Comparison of ENCODE assay signal across 8 mouse cellular contexts in genomic region chr5:135008671-135009589, GRCm38 (mm10). TPM values are rescaled to one million over a fixed set of nuclear protein-coding genes. Genes with fewer than 3 reads are reported as not detected.
DNase-seq lines count a peak whose midpoint lies in the region; ATAC-seq and TF ChIP-seq lines count a peak whose summit lies in the region.

Abhd11 (plus strand) TSS chr5:135009152.

- peak; percentile 98 for TF ChIP-seq EP300 in lung, postnatal 0 days (IDR thresholded peaks at IDR 0.05)

- H3K9me3 ChIP-seq in hindbrain, embryonic 10.5 days, result no peaks in the 10 kb centered on the region
- H3K9me3 ChIP-seq in lung, postnatal 0 days (ENCODE audit: low read length), result no peaks in the 10 kb centered on the region

- H3K36me3 ChIP-seq in hindbrain, embryonic 10.5 days, result no peaks in the 10 kb centered on the region
- H3K36me3 ChIP-seq in lung, postnatal 0 days (ENCODE audit: insufficient read depth, low read length), result no peaks in the 10 kb centered on the region

- peak within 1 kb of the TSS; percentile 65 for H3K9ac ChIP-seq in lung, postnatal 0 days (replicated peaks; ENCODE audit: low read depth)

- peak; percentile 38 for TF ChIP-seq CTCF in lung, postnatal 0 days (IDR thresholded peaks at IDR 0.05)

- peaks cover 21% of the 10 kb centered on the region for H3K27me3 ChIP-seq in hindbrain, embryonic 10.5 days (ENCODE audit: insufficient read depth, poor library complexity, severe bottlenecking)
- H3K27me3 ChIP-seq in lung, postnatal 0 days (replicated peaks; ENCODE audit: insufficient read depth, low read length), result no peaks in the 10 kb centered on the region

- peak within 1 kb of the TSS; percentile 70 for H3K4me3 ChIP-seq in hindbrain, embryonic 10.5 days
- H3K4me3 ChIP-seq in lung, postnatal 0 days (ENCODE audit: low read depth, low read length), result peak within 1 kb of the TSS; percentile 54

- peak; percentile 73 for ATAC-seq in frontal cortex, adult (ENCODE audit: low TSS enrichment)
- ATAC-seq in lung, postnatal 0 days, result peak; percentile 81

- H3K27ac ChIP-seq in hindbrain, embryonic 10.5 days, result peak within 1 kb of the TSS; percentile 94
- peak within 1 kb of the TSS; percentile 98 for H3K27ac ChIP-seq in lung, postnatal 0 days (ENCODE audit: low read length)

- peak within 1 kb of the TSS; percentile 77 for H3K4me2 ChIP-seq in lung, postnatal 0 days (replicated peaks; ENCODE audit: low read depth, low read length)

- H3K4me1 ChIP-seq in hindbrain, embryonic 10.5 days (replicated peaks), result peaks cover 51% of the 10 kb centered on the region
- peaks cover 9% of the 10 kb centered on the region; the same call in 1 of the 2 replicates for H3K4me1 ChIP-seq in lung, postnatal 0 days (ENCODE audit: insufficient read depth, low read depth, low read length)

- DNase-seq in MN1 (ENCODE audit: low spot score), result peak; percentile 100
- peak; percentile 99 for DNase-seq in cerebellum, adult 9-10 months
- peak; percentile 99 for DNase-seq in hindbrain, embryonic 10.5 days (ENCODE audit: low spot score)
- DNase-seq in layer of hippocampus, adult 9-11 months, result peak; percentile 100
- DNase-seq in lung, postnatal 0 days (ENCODE audit: low spot score), result peak; percentile 100
- peak; percentile 89 for DNase-seq in ovary, postnatal 14 days (ENCODE audit: low spot score)
- DNase-seq in thymus, postnatal 14 days, result peak; percentile 99

- under 1% methylated on average over 52 of the region's 52 CpGs for WGBS in hindbrain, embryonic 10.5 days
- under 1% methylated on average over 52 of the region's 52 CpGs for WGBS in lung, postnatal 0 days

RNA-seq across cellular contexts. Expression of gene Abhd11, which starts in this region (rescaled TPM):
- polyA plus RNA-seq in hindbrain, embryonic 10.5 days (2016; fragmentation: Nextera tagmentation; extraction: Ambion mirVana), result 42.2 and 43.6 TPM in 2 replicates
- 72.9 and 80.9 TPM in 2 replicates for polyA plus RNA-seq in lung, postnatal 0 days (2015; fragmentation: Nextera tagmentation; extraction: Ambion mirVana)

Comparison
In these comparisons a context has a peak if more than half of its experiments do, and no peak if none do; other contexts are left out.
1. Peak in every context shown above with its lines: DNase-seq, ATAC-seq, H3K4me3 ChIP-seq and H3K27ac ChIP-seq.